Mouse (Mus musculus) ES-E14 (cell line): ENCODE measurements around the gene Tmem50a.

Experiments used
- MAFK ChIP-seq: IDR thresholded peaks from 2 replicates; pipeline ENCODE4 v1.6.1; 2014; ENCODE audit warnings: mild to moderate bottlenecking, low read depth, low read length, inconsistent platforms; ENCODE audit not compliant: insufficient read depth
- ZC3H11A ChIP-seq: IDR thresholded peaks from 2 replicates; pipeline ENCODE4 v1.6.1; 2012; ENCODE audit warnings: low read depth, mild to moderate bottlenecking, inconsistent platforms, low read length, borderline replicate concordance
- ZNF384 ChIP-seq: IDR thresholded peaks from 2 replicates; pipeline ENCODE4 v1.6.1; 2012; ENCODE audit warnings: low read depth, low read length, inconsistent platforms

- TF ChIP-seq MAFK (no peak), ZC3H11A (no peak), ZNF384 (no peak)
Measured at GRCm38 (mm10) chr4:134930684-134931481, 16.1 kb upstream of the Tmem50a start, which contains the start of gene Syf2.
